Mouse (Mus musculus): ENCODE data around the gene Lhx6.

GRCm38 (mm10) chr2:36089190-36089589 lies 16.0 kb downstream of the Lhx6 start:
- TF ChIP-seq CTCF (conservative IDR thresholded peaks at IDR 0.05; ENCODE audit: low read length) (no peak), NANOG (IDR thresholded peaks at IDR 0.05; ENCODE audit: borderline replicate concordance, low read length) (peak; percentile 90)

Measured in E14TG2a.4 (cell line).